Mouse (Mus musculus) limb, embryonic 10.5 days (tissue): ENCODE results near the gene Bcat1. TPM values are rescaled to one million over a fixed set of nuclear protein-coding genes. Genes with fewer than 3 reads are reported as not detected.

Source experiments
- DNase-seq: peaks from one replicate; pipeline ENCODE4 v3.0.0-alpha.2; 2017; ENCODE audit warnings: low spot score
- H3K27ac ChIP-seq: fragments of 300-500 bp; sonication (generic); 2 replicates; pipeline ENCODE4 v1.5.1; 2016; ENCODE audit warnings: mild to moderate bottlenecking
- H3K27me3 ChIP-seq: fragments of 300-500 bp; sonication (generic); 2 replicates; pipeline ENCODE4 v1.6.1; 2016; ENCODE audit warnings: low read depth, mild to moderate bottlenecking; ENCODE audit not compliant: poor library complexity, severe bottlenecking
- H3K36me3 ChIP-seq: fragments of 300-500 bp; sonication (generic); 2 replicates; pipeline ENCODE4 v1.6.1; 2016; ENCODE audit warnings: mild to moderate bottlenecking, moderate library complexity
- H3K4me1 ChIP-seq: fragments of 300-500 bp; sonication (generic); 2 replicates; pipeline ENCODE4 v1.6.1; 2016
- H3K4me3 ChIP-seq: fragments of 300-500 bp; sonication (generic); 2 replicates; pipeline ENCODE4 v1.5.1; 2016; ENCODE audit warnings: mild to moderate bottlenecking, moderate library complexity
- H3K9me3 ChIP-seq: fragments of 300-500 bp; sonication (generic); replicated peaks from 2 replicates; pipeline ENCODE4 v1.6.1; 2016; ENCODE audit warnings: mild to moderate bottlenecking
- WGBS: fragments of 180-500 bp; shearing (Covaris S2); methylation state at CpG from one replicate; pipeline ENCODE4 v1.1.7; 2016; 5-methylcytosine and 5-hydroxymethylcytosine counted together
- polyA plus RNA-seq: library from polyadenylated mRNA; unstranded; fragments of >200 nt; fragmentation: Nextera tagmentation; extraction: Ambion mirVana; gene quantifications from 2 replicates; pipeline ENCODE4 v1.2.1, GENCODE M21; 2016

Bcat1 gene
- polyA plus RNA-seq = 66.0 and 103 TPM in 2 replicates

GRCm38 (mm10) chr6:145075548-145076224 is at the start of gene Bcat1:
Gene Bcat1 (minus strand): TSS chr6:145076184.
- Histone ChIP-seq H3K4me3 (peak within 1 kb of the TSS; percentile 73), H3K4me1 (peaks cover 22% of the 10 kb centered on the region), H3K27ac (peak within 1 kb of the TSS; percentile 90), H3K36me3 (no peaks in the 10 kb centered on the region), H3K9me3 (no peaks in the 10 kb centered on the region), H3K27me3 (no peaks in the 10 kb centered on the region)
- DNase-seq = peak; percentile 81
- 0% methylated on average over 39 of the region's 39 CpGs for whole genome bisulfite sequencing

GRCm38 (mm10) chr6:145125591-145126113 is 49.7 kb upstream of the Bcat1 start:
- 72% methylated on average over 7 of the region's 7 CpGs for WGBS

GRCm38 (mm10) chr6:145124621-145125020 is 48.6 kb upstream of the Bcat1 start:
- 75% methylated on average over 1 of the region's 1 CpGs for WGBS
- H3K27me3 ChIP-seq = 0 out of 2 replicates have a peak, but pooled peaks cover 5% of the 10 kb centered on the region
- H3K36me3 ChIP-seq = no peaks in the 10 kb centered on the region
- H3K4me3 ChIP-seq = no peak overlapping the region
- no peaks in the 10 kb centered on the region for H3K9me3 ChIP-seq
- DNase-seq = no peak
- H3K4me1 ChIP-seq = peaks cover 24% of the 10 kb centered on the region
- no peak overlapping the region for H3K27ac ChIP-seq

More at GRCm38 (mm10) chr6:145125591-145126113, 49.7 kb upstream of the Bcat1 start:
- Histone ChIP-seq H3K9me3 (no peaks in the 10 kb centered on the region), H3K27me3 (0 out of 2 replicates have a peak, but pooled peaks cover 5% of the 10 kb centered on the region), H3K4me1 (peaks cover 15% of the 10 kb centered on the region), H3K4me3 (no peak overlapping the region), H3K36me3 (no peaks in the 10 kb centered on the region), H3K27ac (no peak overlapping the region)
- no peak for DNase-seq

GRCm38 (mm10) chr6:145123136-145124060 is 47.4 kb upstream of the Bcat1 start:
- 0 out of 2 replicates have a peak, but pooled peaks cover 5% of the 10 kb centered on the region for H3K27me3 ChIP-seq
- H3K9me3 ChIP-seq = no peaks in the 10 kb centered on the region
- no peak for DNase-seq
- WGBS = 86% methylated on average over 11 of the region's 11 CpGs
- peaks cover 24% of the 10 kb centered on the region for H3K4me1 ChIP-seq
- no peak overlapping the region for H3K27ac ChIP-seq
- no peaks in the 10 kb centered on the region for H3K36me3 ChIP-seq
- no peak overlapping the region for H3K4me3 ChIP-seq

- H3K27ac ChIP-seq = no peak overlapping the region
- no peak overlapping the region for H3K4me3 ChIP-seq
- no peak for DNase-seq
- H3K27me3 ChIP-seq = 0 out of 2 replicates have a peak, but pooled peaks cover 5% of the 10 kb centered on the region
- peaks cover 24% of the 10 kb centered on the region for H3K4me1 ChIP-seq
- 77% methylated on average over 8 of the region's 8 CpGs for WGBS
- H3K36me3 ChIP-seq = no peaks in the 10 kb centered on the region
- H3K9me3 ChIP-seq = no peaks in the 10 kb centered on the region
Observed at GRCm38 (mm10) chr6:145122423-145123059, 46.6 kb upstream of the Bcat1 start.

- Histone ChIP-seq H3K9me3 (no peaks in the 10 kb centered on the region), H3K4me1 (peaks cover 26% of the 10 kb centered on the region), H3K27ac (peak overlapping the region; percentile 79), H3K36me3 (no peaks in the 10 kb centered on the region), H3K4me3 (no peak overlapping the region), H3K27me3 (0 out of 2 replicates have a peak, but pooled peaks cover 5% of the 10 kb centered on the region)
- DNase-seq = peak; percentile 36
- 45% methylated on average over 21 of the region's 21 CpGs for WGBS
Observed at GRCm38 (mm10) chr6:145121590-145122420, 45.8 kb upstream of the Bcat1 start.

GRCm38 (mm10) chr6:145120787-145121589 is 45.0 kb upstream of the Bcat1 start:
- Histone ChIP-seq H3K4me3 (no peak overlapping the region), H3K4me1 (peaks cover 35% of the 10 kb centered on the region), H3K27me3 (0 out of 2 replicates have a peak, but pooled peaks cover 5% of the 10 kb centered on the region), H3K9me3 (no peaks in the 10 kb centered on the region), H3K36me3 (no peaks in the 10 kb centered on the region), H3K27ac (peak overlapping the region; percentile 79)
- WGBS = 39% methylated on average over 18 of the region's 18 CpGs
- no peak for DNase-seq

- 0 out of 2 replicates have a peak, but pooled peaks cover 5% of the 10 kb centered on the region for H3K27me3 ChIP-seq
- DNase-seq = no peak
- peaks cover 38% of the 10 kb centered on the region for H3K4me1 ChIP-seq
- no peaks in the 10 kb centered on the region for H3K9me3 ChIP-seq
- no peak overlapping the region for H3K27ac ChIP-seq
- 65% methylated on average over 2 of the region's 2 CpGs for WGBS
- H3K36me3 ChIP-seq = no peaks in the 10 kb centered on the region
- no peak overlapping the region for H3K4me3 ChIP-seq
Observed at GRCm38 (mm10) chr6:145120086-145120485, 44.1 kb upstream of the Bcat1 start.

- no peaks in the 10 kb centered on the region for H3K9me3 ChIP-seq
- H3K27me3 ChIP-seq = no peaks in the 10 kb centered on the region
- peak; percentile 58 for DNase-seq
- WGBS = 17% methylated on average over 4 of the region's 4 CpGs
- no peak overlapping the region for H3K4me3 ChIP-seq
- peak overlapping the region; percentile 90 for H3K27ac ChIP-seq
- peaks cover 28% of the 10 kb centered on the region for H3K4me1 ChIP-seq
- H3K36me3 ChIP-seq = no peaks in the 10 kb centered on the region
Observed at GRCm38 (mm10) chr6:145116098-145116672, 40.2 kb upstream of the Bcat1 start.

GRCm38 (mm10) chr6:145115476-145116097 is 39.6 kb upstream of the Bcat1 start, which contains the start of gene Lrmp:
Gene Lrmp (plus strand): TSS chr6:145115653.
- H3K9me3 ChIP-seq = no peaks in the 10 kb centered on the region
- 82% methylated on average over 6 of the region's 6 CpGs for WGBS
- peak within 1 kb of the TSS; percentile 90 for H3K27ac ChIP-seq
- no peak within 1 kb of the TSS for H3K4me3 ChIP-seq
- no peaks in the 10 kb centered on the region for H3K27me3 ChIP-seq
- peaks cover 22% of the 10 kb centered on the region for H3K4me1 ChIP-seq
- no peak for DNase-seq
- H3K36me3 ChIP-seq = no peaks in the 10 kb centered on the region
